Mouse (Mus musculus): ENCODE results near the gene Sik2. TPM values are rescaled to one million over a fixed set of nuclear protein-coding genes. Genes with fewer than 3 reads are reported as not detected.

The Sik2 gene
- total and polyA plus RNA-seq, 2 experiments: 6.3 to 8.7 TPM

GRCm38 (mm10) chr9:50889211-50889610 lies 119.7 kb downstream of the Sik2 start:
- DNase-seq (ENCODE audit: extremely low read depth, low read depth, low spot score): no peak
- 52% methylated on average over 6 of the region's 6 CpGs for WGBS
- Histone ChIP-seq H3K9ac (ENCODE audit: low read depth, low read length) (no peak overlapping the region), H3K79me2 (ENCODE audit: control insufficient read depth, insufficient read depth, low read length) (no peaks in the 10 kb centered on the region), H3K4me3 (ENCODE audit: insufficient read depth, low read depth, low read length) (no peak overlapping the region), H3K27ac (replicated peaks; ENCODE audit: insufficient read depth, low read depth, low read length) (no peak overlapping the region), H3K27me3 (ENCODE audit: control insufficient read depth, insufficient read depth, low read length) (no peaks in the 10 kb centered on the region), H3K36me3 (ENCODE audit: control insufficient read depth, insufficient read depth, low read length) (peaks cover 8% of the 10 kb centered on the region; the same call in 1 of the 2 replicates), H3K4me1 (ENCODE audit: control insufficient read depth, insufficient read depth, low read length) (peaks cover 13% of the 10 kb centered on the region)
- TF ChIP-seq CTCF (IDR thresholded peaks at IDR 0.05; ENCODE audit: low read depth, low read length): no peak
- no peak for TF ChIP-seq POLR2A (IDR thresholded peaks at IDR 0.05; ENCODE audit: extremely low read depth, insufficient read depth, low read length)

GRCm38 (mm10) chr9:50887351-50887750 lies 121.5 kb downstream of the Sik2 start:
- no peak overlapping the region for H3K4me3 ChIP-seq (ENCODE audit: insufficient read depth, low read depth, low read length)
- H3K27ac ChIP-seq (replicated peaks; ENCODE audit: insufficient read depth, low read depth, low read length): no peak overlapping the region
- H3K36me3 ChIP-seq (ENCODE audit: control insufficient read depth, insufficient read depth, low read length): peaks cover 6% of the 10 kb centered on the region; the same call in 1 of the 2 replicates
- peaks cover 15% of the 10 kb centered on the region for H3K4me1 ChIP-seq (ENCODE audit: control insufficient read depth, insufficient read depth, low read length)
- no peaks in the 10 kb centered on the region for H3K79me2 ChIP-seq (ENCODE audit: control insufficient read depth, insufficient read depth, low read length)
- WGBS: 51% methylated on average over 4 of the region's 4 CpGs
- H3K27me3 ChIP-seq (ENCODE audit: control insufficient read depth, insufficient read depth, low read length): no peaks in the 10 kb centered on the region
- TF ChIP-seq CTCF (IDR thresholded peaks at IDR 0.05; ENCODE audit: low read depth, low read length): no peak
- TF ChIP-seq POLR2A (IDR thresholded peaks at IDR 0.05; ENCODE audit: extremely low read depth, insufficient read depth, low read length): no peak
- H3K9ac ChIP-seq (ENCODE audit: low read depth, low read length): no peak overlapping the region
- DNase-seq (ENCODE audit: extremely low read depth, low read depth, low spot score): no peak

- Histone ChIP-seq H3K4me1 (ENCODE audit: control insufficient read depth, insufficient read depth, low read length) (peaks cover 15% of the 10 kb centered on the region), H3K27me3 (ENCODE audit: control insufficient read depth, insufficient read depth, low read length) (no peaks in the 10 kb centered on the region), H3K9ac (ENCODE audit: low read depth, low read length) (no peak overlapping the region), H3K27ac (replicated peaks; ENCODE audit: insufficient read depth, low read depth, low read length) (no peak overlapping the region; the same call in 1 of the 2 replicates), H3K79me2 (ENCODE audit: control insufficient read depth, insufficient read depth, low read length) (no peaks in the 10 kb centered on the region), H3K36me3 (ENCODE audit: control insufficient read depth, insufficient read depth, low read length) (peaks cover 6% of the 10 kb centered on the region; the same call in 1 of the 2 replicates), H3K4me3 (ENCODE audit: insufficient read depth, low read depth, low read length) (no peak overlapping the region)
- TF ChIP-seq POLR2A (IDR thresholded peaks at IDR 0.05; ENCODE audit: extremely low read depth, insufficient read depth, low read length): no peak
- TF ChIP-seq CTCF (IDR thresholded peaks at IDR 0.05; ENCODE audit: low read depth, low read length): no peak
- no peak for DNase-seq (ENCODE audit: extremely low read depth, low read depth, low spot score)
- WGBS: 95% methylated on average over 1 of the region's 1 CpGs
Observed at GRCm38 (mm10) chr9:50886870-50887269, 122.0 kb downstream of the Sik2 start.

- 68% methylated on average over 1 of the region's 1 CpGs for WGBS
- DNase-seq (ENCODE audit: extremely low read depth, low read depth, low spot score): no peak
- Histone ChIP-seq H3K27ac (replicated peaks; ENCODE audit: insufficient read depth, low read depth, low read length) (peak overlapping the region; percentile 78), H3K4me3 (ENCODE audit: insufficient read depth, low read depth, low read length) (no peak overlapping the region), H3K79me2 (ENCODE audit: control insufficient read depth, insufficient read depth, low read length) (no peaks in the 10 kb centered on the region), H3K9ac (ENCODE audit: low read depth, low read length) (peak overlapping the region; percentile 50), H3K27me3 (ENCODE audit: control insufficient read depth, insufficient read depth, low read length) (no peaks in the 10 kb centered on the region), H3K4me1 (ENCODE audit: control insufficient read depth, insufficient read depth, low read length) (peaks cover 15% of the 10 kb centered on the region), H3K36me3 (ENCODE audit: control insufficient read depth, insufficient read depth, low read length) (0 out of 2 replicates have a peak, but pooled peaks cover 1% of the 10 kb centered on the region)
- no peak for TF ChIP-seq POLR2A (IDR thresholded peaks at IDR 0.05; ENCODE audit: extremely low read depth, insufficient read depth, low read length)
- TF ChIP-seq CTCF (IDR thresholded peaks at IDR 0.05; ENCODE audit: low read depth, low read length): no peak
Observed at GRCm38 (mm10) chr9:50885600-50885987, 123.3 kb downstream of the Sik2 start.

GRCm38 (mm10) chr9:50884741-50885599 lies 123.9 kb downstream of the Sik2 start:
- WGBS: 26% methylated on average over 10 of the region's 10 CpGs
- Histone ChIP-seq H3K27ac (replicated peaks; ENCODE audit: insufficient read depth, low read depth, low read length) (peak overlapping the region; percentile 78), H3K4me1 (ENCODE audit: control insufficient read depth, insufficient read depth, low read length) (peaks cover 15% of the 10 kb centered on the region), H3K27me3 (ENCODE audit: control insufficient read depth, insufficient read depth, low read length) (no peaks in the 10 kb centered on the region), H3K36me3 (ENCODE audit: control insufficient read depth, insufficient read depth, low read length) (peaks cover 2% of the 10 kb centered on the region; the same call in 1 of the 2 replicates), H3K9ac (ENCODE audit: low read depth, low read length) (peak overlapping the region; percentile 50), H3K4me3 (ENCODE audit: insufficient read depth, low read depth, low read length) (no peak overlapping the region), H3K79me2 (ENCODE audit: control insufficient read depth, insufficient read depth, low read length) (no peaks in the 10 kb centered on the region)
- TF ChIP-seq CTCF (IDR thresholded peaks at IDR 0.05; ENCODE audit: low read depth, low read length) (no peak), POLR2A (IDR thresholded peaks at IDR 0.05; ENCODE audit: extremely low read depth, insufficient read depth, low read length) (no peak)
- DNase-seq (ENCODE audit: extremely low read depth, low read depth, low spot score): peak; percentile 99

GRCm38 (mm10) chr9:50884093-50884492 lies 124.8 kb downstream of the Sik2 start:
- no peaks in the 10 kb centered on the region for H3K79me2 ChIP-seq (ENCODE audit: control insufficient read depth, insufficient read depth, low read length)
- WGBS: 86% methylated on average over 8 of the region's 8 CpGs
- no peak overlapping the region for H3K9ac ChIP-seq (ENCODE audit: low read depth, low read length)
- H3K4me3 ChIP-seq (ENCODE audit: insufficient read depth, low read depth, low read length): no peak overlapping the region
- peaks cover 6% of the 10 kb centered on the region; the same call in 1 of the 2 replicates for H3K36me3 ChIP-seq (ENCODE audit: control insufficient read depth, insufficient read depth, low read length)
- no peaks in the 10 kb centered on the region for H3K27me3 ChIP-seq (ENCODE audit: control insufficient read depth, insufficient read depth, low read length)
- no peak for DNase-seq (ENCODE audit: extremely low read depth, low read depth, low spot score)
- H3K4me1 ChIP-seq (ENCODE audit: control insufficient read depth, insufficient read depth, low read length): peaks cover 15% of the 10 kb centered on the region
- H3K27ac ChIP-seq (replicated peaks; ENCODE audit: insufficient read depth, low read depth, low read length): peak overlapping the region; percentile 65
- TF ChIP-seq POLR2A (IDR thresholded peaks at IDR 0.05; ENCODE audit: extremely low read depth, insufficient read depth, low read length): no peak
- no peak for TF ChIP-seq CTCF (IDR thresholded peaks at IDR 0.05; ENCODE audit: low read depth, low read length)

Data from liver, adult 2 months (tissue).